Mouse (Mus musculus) liver, adult 2 months (tissue): ENCODE data around the gene Kif1c. TPM values are rescaled to one million over a fixed set of nuclear protein-coding genes. Genes with fewer than 3 reads are reported as not detected.
A peak's percentile ranks its signal among the peaks of the same experiment; 100 is the strongest.

Source experiments
- DNase-seq: peaks from one replicate; pipeline ENCODE4 v3.0.0-alpha.2; 2011; ENCODE audit warnings: low read depth, low spot score; ENCODE audit errors: extremely low read depth
- H3K27ac ChIP-seq: fragments of 200-500 bp; replicated peaks from 2 replicates; pipeline ENCODE4 v1.5.1; 2012; ENCODE audit warnings: low read depth, mild to moderate bottlenecking, control low read depth, inconsistent platforms, low read length; ENCODE audit not compliant: insufficient read depth
- H3K27me3 ChIP-seq: fragments of 200-500 bp; 2 replicates; pipeline ENCODE4 v1.6.1; 2012; ENCODE audit warnings: mild to moderate bottlenecking, moderate library complexity, low read length, inconsistent platforms; ENCODE audit not compliant: control insufficient read depth, insufficient read depth
- H3K36me3 ChIP-seq: fragments of 200-500 bp; 2 replicates; pipeline ENCODE4 v1.6.1; 2012; ENCODE audit warnings: low read length, inconsistent platforms; ENCODE audit not compliant: control insufficient read depth, insufficient read depth
- H3K4me1 ChIP-seq: fragments of 200-500 bp; 2 replicates; pipeline ENCODE4 v1.6.1; 2011; ENCODE audit warnings: low read length; ENCODE audit not compliant: control insufficient read depth, insufficient read depth
- H3K4me3 ChIP-seq: fragments of 200-500 bp; 2 replicates; pipeline ENCODE4 v1.5.1; 2011; ENCODE audit warnings: low read depth, mild to moderate bottlenecking, control low read depth, low read length, moderate library complexity; ENCODE audit not compliant: insufficient read depth
- H3K79me2 ChIP-seq: fragments of 200-500 bp; 2 replicates; pipeline ENCODE4 v1.6.1; 2012; ENCODE audit warnings: inconsistent platforms, mild to moderate bottlenecking, low read length, moderate library complexity; ENCODE audit not compliant: control insufficient read depth, insufficient read depth
- H3K9ac ChIP-seq: fragments of 200-500 bp; 2 replicates; pipeline ENCODE4 v1.6.1; 2012; ENCODE audit warnings: low read depth, mild to moderate bottlenecking, control low read depth, inconsistent platforms, low read length
- CTCF ChIP-seq: fragments of 200-500 bp; IDR thresholded peaks from 2 replicates; pipeline ENCODE4 v1.5.1; 2011; ENCODE audit warnings: low read depth, low read length, control low read depth
- POLR2A ChIP-seq: fragments of 200-500 bp; IDR thresholded peaks from 2 replicates; pipeline ENCODE4 v1.6.1; 2011; ENCODE audit warnings: low read length, control low read depth; ENCODE audit not compliant: insufficient read depth; ENCODE audit errors: extremely low read depth
- whole genome bisulfite sequencing: fragments of 180-500 bp; shearing (Covaris S2); methylation state at CpG from one replicate; pipeline ENCODE4 v1.1.7; 2018; 5-methylcytosine and 5-hydroxymethylcytosine counted together
- polyA plus RNA-seq: library from polyadenylated mRNA; depleted of rRNA; stranded (reverse); fragments of >200 nt; gene quantifications from 2 replicates; pipeline ENCODE4 v1.2.3, GENCODE M21; 2012
- total RNA-seq: library from RNA; depleted of rRNA; stranded (reverse); fragments of >200 nt; gene quantifications from 2 replicates; pipeline ENCODE4 v1.2.3, GENCODE M21; 2014

The Kif1c gene
- total and polyA plus RNA-seq, 2 experiments = 50.8 to 75.6 TPM

DNA sequence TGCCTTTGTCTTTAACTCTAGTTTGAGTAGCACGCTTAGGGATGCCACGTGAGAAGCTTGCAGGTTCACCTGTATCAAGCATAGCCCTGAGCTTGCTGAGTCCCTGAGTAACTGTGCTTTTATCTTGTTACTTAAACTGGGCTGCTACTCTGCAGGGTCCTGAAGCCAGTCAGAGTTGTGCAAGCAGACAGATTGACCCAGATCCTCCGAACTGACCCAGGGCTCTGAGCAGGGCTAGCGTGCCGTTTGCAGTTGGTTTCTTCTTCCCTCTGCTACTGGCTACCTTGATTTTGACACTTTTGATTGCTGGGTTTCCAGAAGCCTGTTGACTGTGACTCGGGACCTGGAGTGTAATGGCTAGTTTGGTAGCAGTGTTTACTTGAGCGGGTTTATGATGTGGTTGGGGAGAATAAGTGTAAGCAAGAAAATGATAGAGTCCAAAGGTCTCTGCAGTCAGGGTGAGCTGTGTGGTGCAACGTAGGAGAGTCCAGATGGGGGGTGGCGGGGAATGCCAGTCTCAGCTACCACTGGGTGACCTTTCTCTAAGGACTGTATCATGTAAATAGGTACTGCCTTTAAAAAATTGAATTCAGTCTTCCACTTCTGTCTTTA lies 30.2 kb downstream of the Kif1c start:
- H3K27ac ChIP-seq = peak overlapping the region; percentile 97

DNA sequence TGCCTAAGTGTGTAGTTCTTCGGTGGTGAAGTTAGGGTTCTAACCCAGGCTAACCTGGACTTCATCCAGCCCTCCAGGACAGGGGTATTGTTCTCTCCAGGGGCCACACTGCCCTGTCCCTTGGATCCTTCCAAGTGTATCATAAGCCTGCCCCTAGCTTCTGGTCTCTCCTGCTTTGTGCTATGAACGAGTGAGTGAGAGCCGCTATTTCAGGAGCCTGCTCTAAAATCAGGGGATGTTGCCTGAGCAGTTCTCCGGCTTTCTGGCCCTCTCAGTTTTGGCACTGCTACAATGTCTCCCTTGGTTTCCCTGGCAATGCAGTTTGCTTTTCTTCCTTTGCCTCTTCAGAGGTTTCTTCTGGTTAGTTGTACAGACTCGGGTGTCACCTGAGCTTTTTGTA lies 30.8 kb downstream of the Kif1c start:
- H3K79me2 ChIP-seq = no peaks in the 10 kb centered on the region
- H3K4me1 ChIP-seq = peaks cover 25% of the 10 kb centered on the region
- TF ChIP-seq POLR2A (no peak), CTCF (no peak)
- WGBS = 21% methylated on average over 5 of the region's 5 CpGs
- peak overlapping the region; percentile 53 for H3K9ac ChIP-seq
- no peaks in the 10 kb centered on the region for H3K27me3 ChIP-seq
- peak overlapping the region; percentile 97 for H3K27ac ChIP-seq
- peaks cover 19% of the 10 kb centered on the region for H3K36me3 ChIP-seq
- DNase-seq = no peak
- H3K4me3 ChIP-seq = no peak overlapping the region

More for the DNA sequence above, 30.2 kb downstream of the Kif1c start:
- Histone ChIP-seq H3K9ac (peak overlapping the region; percentile 17; the same call in 1 of the 2 replicates), H3K4me3 (no peak overlapping the region), H3K27me3 (no peaks in the 10 kb centered on the region), H3K36me3 (peaks cover 24% of the 10 kb centered on the region), H3K79me2 (no peaks in the 10 kb centered on the region), H3K4me1 (peaks cover 25% of the 10 kb centered on the region)
- DNase-seq = peak; percentile 95
- TF ChIP-seq CTCF = no peak
- 23% methylated on average over 9 of the region's 9 CpGs for WGBS

DNA sequence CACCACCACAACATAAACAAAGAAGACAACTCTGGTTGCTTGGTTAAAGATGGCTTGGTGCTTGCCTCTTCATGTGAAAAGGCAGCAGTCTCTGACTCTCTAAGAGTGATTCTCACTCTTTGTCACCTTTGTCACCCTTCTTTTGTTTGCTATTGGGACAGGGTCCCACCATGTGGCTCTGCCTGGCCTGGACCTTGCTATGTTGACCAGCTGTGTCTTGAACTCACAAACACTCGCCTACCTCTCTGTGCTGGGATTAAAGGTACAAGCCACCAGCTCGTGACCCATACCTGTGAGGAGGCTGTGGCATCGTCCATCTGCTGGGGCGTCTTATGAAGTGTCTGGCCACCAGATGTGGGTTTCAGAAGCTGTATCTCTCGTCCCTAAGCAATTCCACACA lies 32.9 kb downstream of the Kif1c start:
- Histone ChIP-seq H3K79me2 (no peaks in the 10 kb centered on the region), H3K36me3 (peaks cover 2% of the 10 kb centered on the region; the same call in 1 of the 2 replicates), H3K27ac (peak overlapping the region; percentile 4; the same call in 1 of the 2 replicates), H3K4me1 (peaks cover 26% of the 10 kb centered on the region), H3K4me3 (no peak overlapping the region), H3K27me3 (no peaks in the 10 kb centered on the region), H3K9ac (no peak overlapping the region)
- peak; percentile 67 for DNase-seq
- 41% methylated on average over 5 of the region's 5 CpGs for WGBS
- no peak for TF ChIP-seq POLR2A
- TF ChIP-seq CTCF = no peak

DNA sequence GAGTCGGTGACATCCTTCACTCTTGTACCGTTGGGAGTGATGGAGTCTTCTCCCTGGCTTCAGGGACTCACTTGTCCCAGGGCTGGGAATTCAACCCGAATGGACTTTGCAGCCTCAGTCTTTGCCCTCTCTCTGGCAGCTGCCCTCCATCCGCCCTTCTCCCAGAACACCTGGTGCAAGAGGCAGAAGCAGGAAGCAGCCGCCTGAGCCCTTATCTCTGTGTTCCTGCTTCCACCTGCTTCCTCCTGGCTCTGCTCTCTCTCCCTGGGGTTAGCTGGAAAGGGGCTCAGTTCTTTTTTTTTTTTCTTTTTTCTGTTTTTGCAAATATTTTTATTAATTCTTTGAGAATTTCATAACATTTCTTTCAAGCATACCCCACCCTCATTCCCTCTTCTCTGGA lies 37.4 kb downstream of the Kif1c start:
- peaks cover 26% of the 10 kb centered on the region for H3K4me1 ChIP-seq
- H3K27me3 ChIP-seq = no peaks in the 10 kb centered on the region
- H3K4me3 ChIP-seq = no peak overlapping the region
- H3K36me3 ChIP-seq = no peaks in the 10 kb centered on the region
- 19% methylated on average over 5 of the region's 5 CpGs for WGBS
- DNase-seq = peak; percentile 88
- TF ChIP-seq POLR2A (no peak), CTCF (no peak)
- no peak overlapping the region for H3K9ac ChIP-seq
- H3K79me2 ChIP-seq = no peaks in the 10 kb centered on the region
- H3K27ac ChIP-seq = 0 out of 2 replicates have a peak overlapping the region, but pooled peaks have one; percentile 13

DNA sequence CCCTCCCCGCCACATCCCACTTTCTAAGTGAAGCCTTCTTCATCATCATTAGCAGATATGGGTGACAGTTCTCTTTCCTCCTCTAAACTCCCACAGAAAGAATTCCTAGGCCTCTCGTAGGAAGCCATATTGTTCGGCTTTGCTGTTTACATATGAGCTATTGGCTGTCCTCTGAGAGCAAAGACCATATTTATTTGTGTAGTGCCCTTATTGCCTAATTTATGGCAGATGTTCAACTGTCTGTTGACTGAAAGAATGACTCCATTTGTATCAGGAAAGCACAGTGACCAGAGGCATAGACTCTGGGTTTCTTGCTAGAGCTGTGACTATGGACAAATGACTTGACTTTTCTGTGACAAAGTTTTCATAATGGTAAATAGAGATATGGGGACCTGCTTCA lies 41.3 kb downstream of the Kif1c start:
- WGBS = 44% methylated on average over 3 of the region's 3 CpGs
- Histone ChIP-seq H3K9ac (peak overlapping the region; percentile 55), H3K79me2 (no peaks in the 10 kb centered on the region), H3K4me1 (peaks cover 24% of the 10 kb centered on the region), H3K4me3 (no peak overlapping the region), H3K27me3 (no peaks in the 10 kb centered on the region), H3K27ac (peak overlapping the region; percentile 93), H3K36me3 (no peaks in the 10 kb centered on the region)
- TF ChIP-seq CTCF (no peak), POLR2A (no peak)
- DNase-seq = peak; percentile 99

DNA sequence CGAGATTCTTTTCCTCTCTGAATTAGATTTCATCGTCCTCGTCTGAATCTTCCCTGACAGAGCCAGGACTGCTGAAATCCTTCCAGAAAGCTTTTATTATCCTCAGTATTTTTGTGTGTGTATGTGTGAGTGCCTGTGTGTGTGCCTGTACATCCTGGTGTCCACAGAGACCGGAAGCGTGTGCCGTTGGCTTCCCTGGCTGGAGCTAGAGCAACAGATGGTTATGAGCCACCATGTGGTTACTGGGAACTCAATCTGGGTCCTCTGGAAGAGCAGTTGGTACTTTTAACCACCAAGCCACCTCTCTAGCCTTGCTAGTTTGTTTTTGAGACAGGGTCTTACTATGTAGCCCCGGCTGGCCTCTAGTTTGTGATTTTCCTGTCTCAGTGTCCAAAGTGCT lies 41.8 kb downstream of the Kif1c start:
- 28% methylated on average over 7 of the region's 7 CpGs for WGBS
- peak overlapping the region; percentile 55 for H3K9ac ChIP-seq
- no peaks in the 10 kb centered on the region for H3K79me2 ChIP-seq
- no peak for TF ChIP-seq CTCF
- no peak for TF ChIP-seq POLR2A
- no peaks in the 10 kb centered on the region for H3K36me3 ChIP-seq
- peaks cover 27% of the 10 kb centered on the region for H3K4me1 ChIP-seq
- DNase-seq = no peak
- H3K27me3 ChIP-seq = no peaks in the 10 kb centered on the region
- H3K27ac ChIP-seq = peak overlapping the region; percentile 93
- H3K4me3 ChIP-seq = no peak overlapping the region
